Mouse (Mus musculus): Measurements from ENCODE around the gene Fgfr2. TPM values are rescaled to one million over a fixed set of nuclear protein-coding genes. Genes with fewer than 3 reads are reported as not detected.

The Fgfr2 gene
- polyA plus RNA-seq, 1 experiment from 2014 or later: 99.3 TPM

DNA sequence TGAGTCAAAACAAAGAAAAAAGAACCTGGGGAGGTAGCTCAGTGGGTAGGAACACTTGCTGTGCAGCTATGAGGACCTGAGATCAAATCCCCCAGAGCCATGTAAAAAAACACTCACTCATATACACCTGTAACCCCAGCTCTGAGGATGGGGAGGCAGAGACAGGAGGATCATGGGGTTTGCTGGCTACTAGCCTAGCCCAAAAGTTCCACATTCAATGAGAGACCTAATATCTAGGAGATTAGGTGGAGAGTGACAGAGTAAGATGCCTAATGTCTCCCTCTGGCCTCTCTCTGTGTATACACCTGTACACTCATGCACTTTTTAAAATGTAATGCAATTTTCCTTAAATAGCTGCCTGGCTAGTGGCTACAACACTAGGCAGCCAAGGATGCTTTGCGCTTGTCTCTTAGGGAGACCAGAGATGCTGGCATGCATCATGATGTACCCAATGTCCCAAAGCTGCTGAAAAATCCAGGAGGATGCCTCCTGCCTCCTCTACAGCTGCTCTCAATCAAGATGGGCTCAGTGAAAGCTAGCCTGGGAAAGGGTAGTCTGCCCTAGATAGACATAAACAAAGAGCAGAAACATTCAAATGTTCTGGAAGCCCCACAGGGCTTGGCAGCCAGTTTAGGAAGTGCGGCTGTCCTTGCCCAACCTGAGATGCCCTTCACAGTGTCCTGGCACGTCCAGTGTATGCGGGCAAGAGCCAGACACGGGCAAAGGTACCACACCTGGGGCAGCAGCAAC is 231.4 kb downstream of the Fgfr2 start:
- Histone ChIP-seq H3K4me1 (no peaks in the 10 kb centered on the region), H3K9me3 (replicated peaks) (no peaks in the 10 kb centered on the region), H3K36me3 (no peaks in the 10 kb centered on the region), H3K4me3 (no peak overlapping the region), H3K27me3 (ENCODE audit: low read depth, poor library complexity, severe bottlenecking) (no peaks in the 10 kb centered on the region), H3K27ac (replicated peaks) (no peak overlapping the region)
- DNase-seq (ENCODE audit: low spot score): no peak
- 88% methylated on average over 5 of the region's 5 CpGs for WGBS

DNA sequence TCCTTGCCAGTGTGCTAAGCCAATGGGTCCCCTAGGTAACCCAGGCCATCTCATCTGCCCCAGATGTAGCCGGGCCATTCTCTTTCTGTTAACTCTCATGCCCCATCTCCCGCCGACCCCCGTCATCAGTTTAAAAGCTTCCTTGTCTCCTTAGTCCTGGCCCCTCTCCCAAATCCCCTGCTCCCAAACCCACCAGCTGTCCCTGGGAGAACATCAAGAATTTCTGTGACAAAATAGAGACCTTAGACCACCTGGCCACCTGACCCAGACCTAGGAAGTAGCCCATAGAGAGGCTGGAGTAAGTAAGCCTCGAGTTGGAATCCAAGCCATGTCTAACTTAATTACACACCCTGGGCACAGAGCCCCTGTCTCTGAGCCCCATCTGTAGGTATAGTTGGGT is 232.9 kb downstream of the Fgfr2 start:
- H3K4me1 ChIP-seq: no peaks in the 10 kb centered on the region
- H3K9me3 ChIP-seq (replicated peaks): no peaks in the 10 kb centered on the region
- no peak for DNase-seq (ENCODE audit: low spot score)
- H3K4me3 ChIP-seq: no peak overlapping the region
- no peak overlapping the region for H3K27ac ChIP-seq (replicated peaks)
- H3K36me3 ChIP-seq: peaks cover 5% of the 10 kb centered on the region
- no peaks in the 10 kb centered on the region for H3K27me3 ChIP-seq (ENCODE audit: low read depth, poor library complexity, severe bottlenecking)
- 89% methylated on average over 5 of the region's 5 CpGs for WGBS

DNA sequence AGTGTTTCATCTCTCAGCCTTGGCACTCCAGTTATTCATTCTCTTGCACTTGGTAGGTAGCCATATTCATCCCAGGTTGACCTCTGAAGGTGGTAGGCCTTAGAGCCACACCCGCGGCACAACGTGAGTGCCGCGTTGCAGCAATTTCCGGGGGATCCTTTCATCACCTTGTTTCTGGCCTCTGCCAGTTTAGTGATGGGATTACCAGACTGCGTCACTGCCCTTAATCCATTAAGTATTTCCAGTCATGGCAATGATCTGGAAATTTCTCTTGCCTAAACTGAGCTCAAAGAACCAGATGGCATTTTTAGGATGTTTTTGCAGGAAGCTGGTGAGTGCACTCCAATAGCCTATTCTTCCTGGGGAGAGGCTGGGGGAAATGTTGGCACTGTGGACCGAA is 233.5 kb downstream of the Fgfr2 start:
- Histone ChIP-seq H3K36me3 (peaks cover 11% of the 10 kb centered on the region), H3K27ac (replicated peaks) (no peak overlapping the region), H3K4me1 (no peaks in the 10 kb centered on the region), H3K9me3 (replicated peaks) (no peaks in the 10 kb centered on the region), H3K4me3 (no peak overlapping the region), H3K27me3 (ENCODE audit: low read depth, poor library complexity, severe bottlenecking) (no peaks in the 10 kb centered on the region)
- WGBS: 94% methylated on average over 8 of the region's 8 CpGs
- DNase-seq (ENCODE audit: low spot score): no peak

DNA sequence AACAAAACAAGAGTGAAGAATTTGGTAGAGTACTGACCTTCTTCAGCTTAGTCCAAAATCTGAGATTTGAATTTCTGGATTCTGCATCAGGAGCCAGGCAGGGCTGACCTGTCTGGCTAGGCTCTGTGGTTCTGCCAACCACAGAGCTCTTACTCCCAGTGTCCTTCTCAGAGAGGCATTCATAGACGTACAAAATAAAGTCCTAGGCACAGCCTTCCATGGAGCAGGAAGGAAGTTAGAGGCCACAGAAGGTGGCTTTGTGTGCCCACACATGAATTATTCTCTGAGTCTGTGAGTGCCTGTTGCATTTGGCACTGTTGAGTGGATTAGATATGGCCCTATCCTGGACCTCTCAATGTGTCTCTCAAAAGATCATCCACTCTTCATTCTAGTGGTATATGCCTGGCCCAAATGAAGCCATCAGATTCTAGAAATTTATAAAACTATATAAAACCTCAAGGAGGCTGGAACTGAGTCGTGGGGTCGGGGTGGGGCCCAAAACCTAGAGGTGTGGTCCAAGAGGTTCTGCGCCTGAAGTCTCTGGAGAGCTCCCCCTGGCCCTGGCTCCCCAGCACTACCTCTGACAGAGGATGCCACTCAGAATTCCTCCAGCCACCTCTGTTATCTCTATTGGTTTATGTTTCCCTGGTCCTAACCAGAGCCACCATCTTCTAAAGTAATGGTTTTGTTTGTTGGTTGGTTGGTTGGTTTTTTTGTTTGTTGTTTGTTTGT is 234.5 kb downstream of the Fgfr2 start:
- no peak for DNase-seq (ENCODE audit: low spot score)
- no peaks in the 10 kb centered on the region for H3K4me1 ChIP-seq
- WGBS: 71% methylated on average over 4 of the region's 4 CpGs
- H3K27ac ChIP-seq (replicated peaks): no peak overlapping the region
- H3K4me3 ChIP-seq: no peak overlapping the region
- H3K9me3 ChIP-seq (replicated peaks): no peaks in the 10 kb centered on the region
- peaks cover 21% of the 10 kb centered on the region for H3K36me3 ChIP-seq
- no peaks in the 10 kb centered on the region for H3K27me3 ChIP-seq (ENCODE audit: low read depth, poor library complexity, severe bottlenecking)

DNA sequence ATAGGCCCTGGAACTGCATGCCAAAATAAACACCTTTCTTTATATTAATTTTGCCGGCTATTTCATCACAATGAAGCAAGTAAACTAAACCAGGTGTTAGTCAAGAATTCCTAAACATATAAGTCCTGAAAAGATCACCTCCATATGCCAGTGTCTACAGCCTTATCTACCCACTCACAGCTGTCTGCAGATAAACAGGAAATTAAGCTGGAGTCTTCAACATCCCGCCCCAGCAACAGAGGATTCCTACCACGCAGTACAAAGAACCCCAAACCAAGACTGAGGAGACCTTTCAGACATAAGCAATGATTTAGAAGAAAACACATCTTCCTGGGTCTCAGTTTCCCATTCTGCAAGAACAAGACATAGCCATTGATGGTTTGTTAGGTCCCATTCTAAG is 235.1 kb downstream of the Fgfr2 start:
- no peaks in the 10 kb centered on the region for H3K4me1 ChIP-seq
- no peaks in the 10 kb centered on the region for H3K9me3 ChIP-seq (replicated peaks)
- H3K27me3 ChIP-seq (ENCODE audit: low read depth, poor library complexity, severe bottlenecking): no peaks in the 10 kb centered on the region
- no peak for DNase-seq (ENCODE audit: low spot score)
- no peak overlapping the region for H3K27ac ChIP-seq (replicated peaks)
- H3K4me3 ChIP-seq: no peak overlapping the region
- WGBS: 87% methylated on average over 3 of the region's 3 CpGs
- H3K36me3 ChIP-seq: peaks cover 27% of the 10 kb centered on the region

DNA sequence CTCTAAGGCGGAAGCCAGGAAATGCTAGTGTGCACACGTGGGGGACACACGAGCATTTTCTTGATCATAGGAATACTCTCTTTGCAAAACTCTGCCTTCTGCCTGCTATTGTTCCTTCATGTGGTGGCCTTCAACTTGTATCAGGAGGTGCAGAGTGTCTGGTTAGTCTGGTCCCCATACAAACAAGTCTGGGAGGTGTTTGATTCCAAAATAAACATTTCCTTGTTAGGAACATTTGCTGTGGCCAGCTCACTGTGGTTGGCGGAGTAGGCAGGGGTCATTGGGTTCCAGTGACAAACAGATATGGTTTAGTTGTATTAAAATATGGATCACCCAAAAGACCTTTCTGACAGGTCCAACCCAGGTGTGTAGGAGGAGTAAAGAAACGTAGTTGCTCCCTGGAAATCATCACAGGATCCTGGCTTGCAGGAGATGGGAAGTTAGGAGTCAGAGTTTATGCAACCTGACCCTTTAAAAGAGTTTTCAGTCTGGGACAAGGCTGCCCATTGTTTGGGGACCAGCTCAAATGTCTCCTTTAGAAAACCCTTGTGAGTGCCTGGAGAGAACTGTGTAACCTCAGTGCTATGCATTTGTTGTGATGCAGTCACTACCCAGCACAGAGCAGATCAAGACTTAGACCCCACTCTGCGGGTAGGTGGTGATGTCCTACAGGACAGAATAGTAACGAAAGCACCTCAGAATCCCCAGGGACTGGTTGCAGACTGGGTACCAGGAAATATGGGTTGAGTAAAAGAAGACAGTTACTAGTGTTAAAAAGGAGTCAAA is 235.9 kb downstream of the Fgfr2 start:
- Histone ChIP-seq H3K36me3 (peaks cover 35% of the 10 kb centered on the region), H3K27me3 (ENCODE audit: low read depth, poor library complexity, severe bottlenecking) (no peaks in the 10 kb centered on the region), H3K4me1 (no peaks in the 10 kb centered on the region), H3K9me3 (replicated peaks) (no peaks in the 10 kb centered on the region), H3K27ac (replicated peaks) (no peak overlapping the region), H3K4me3 (no peak overlapping the region)
- 81% methylated on average over 7 of the region's 7 CpGs for WGBS
- no peak for DNase-seq (ENCODE audit: low spot score)

DNA sequence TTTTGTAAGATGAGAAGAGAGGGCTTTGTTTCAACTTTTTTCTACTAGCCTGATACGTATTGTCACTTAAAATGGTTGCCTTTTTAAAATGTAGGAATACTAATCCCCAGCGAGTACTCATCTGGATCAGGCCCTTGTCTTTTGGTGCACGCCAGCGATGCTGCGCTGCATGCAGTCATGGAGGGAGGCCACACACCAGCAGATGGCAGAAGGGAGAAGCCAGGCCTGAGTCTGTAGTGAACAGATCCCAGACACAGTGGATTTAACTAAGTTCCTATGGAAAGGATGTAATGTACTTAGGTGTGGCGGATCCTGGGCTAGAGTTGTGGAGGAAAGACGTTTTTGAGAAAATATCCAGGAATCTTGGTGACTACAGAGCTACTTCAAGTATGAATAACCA is 239.1 kb downstream of the Fgfr2 start:
- Histone ChIP-seq H3K9me3 (replicated peaks) (no peaks in the 10 kb centered on the region), H3K27ac (replicated peaks) (no peak overlapping the region), H3K4me1 (no peaks in the 10 kb centered on the region), H3K36me3 (peaks cover 66% of the 10 kb centered on the region), H3K4me3 (no peak overlapping the region), H3K27me3 (ENCODE audit: low read depth, poor library complexity, severe bottlenecking) (no peaks in the 10 kb centered on the region)
- DNase-seq (ENCODE audit: low spot score): no peak
- 91% methylated on average over 7 of the region's 7 CpGs for WGBS

DNA sequence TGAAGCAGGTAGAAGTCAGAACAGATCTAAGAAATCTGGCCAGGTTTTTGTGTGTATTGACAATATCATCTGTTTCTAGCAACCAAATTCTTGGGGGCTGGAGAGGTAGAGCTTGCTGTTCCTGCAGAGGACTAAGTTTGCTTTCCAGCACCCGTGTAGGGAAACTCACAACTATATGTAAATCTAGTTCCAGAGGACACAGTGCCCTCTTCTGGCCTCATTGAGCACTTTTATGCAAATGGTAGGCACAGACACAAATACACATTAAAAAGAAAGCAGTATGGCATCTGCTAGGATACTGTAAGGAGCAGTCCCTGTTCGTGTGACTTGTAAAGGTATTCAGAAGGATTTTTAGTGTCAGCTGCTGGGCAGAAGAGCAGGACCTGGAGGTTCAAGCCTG is 240.8 kb downstream of the Fgfr2 start:
- Histone ChIP-seq H3K4me1 (no peaks in the 10 kb centered on the region), H3K4me3 (no peak overlapping the region), H3K27ac (replicated peaks) (no peak overlapping the region), H3K9me3 (replicated peaks) (no peaks in the 10 kb centered on the region), H3K36me3 (peaks cover 83% of the 10 kb centered on the region), H3K27me3 (ENCODE audit: low read depth, poor library complexity, severe bottlenecking) (no peaks in the 10 kb centered on the region)
- WGBS: 71% methylated on average over 2 of the region's 2 CpGs
- no peak for DNase-seq (ENCODE audit: low spot score)

DNA sequence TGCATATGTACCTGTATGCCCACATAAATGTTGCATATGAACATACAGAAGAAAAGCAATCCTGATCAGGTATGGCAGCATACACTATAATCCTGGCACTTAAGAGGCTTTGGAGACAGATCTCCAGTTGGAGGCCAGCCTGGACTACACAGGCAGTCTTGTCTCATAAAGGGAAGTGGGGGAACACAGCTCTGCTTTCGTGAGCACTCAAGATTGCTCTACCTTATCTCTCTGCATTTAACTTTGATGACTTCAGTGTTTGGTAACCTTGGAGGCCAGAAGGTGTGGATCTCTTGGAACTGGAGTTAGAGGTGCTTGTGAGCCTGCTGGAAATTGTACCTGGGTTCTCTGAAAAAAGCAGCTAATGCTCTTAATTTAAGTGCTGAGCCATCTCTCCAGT is 242.9 kb downstream of the Fgfr2 start:
- Histone ChIP-seq H3K36me3 (peaks cover 99% of the 10 kb centered on the region), H3K27me3 (ENCODE audit: low read depth, poor library complexity, severe bottlenecking) (no peaks in the 10 kb centered on the region), H3K4me3 (no peak overlapping the region), H3K9me3 (replicated peaks) (no peaks in the 10 kb centered on the region), H3K27ac (replicated peaks) (no peak overlapping the region), H3K4me1 (no peaks in the 10 kb centered on the region)
- no peak for DNase-seq (ENCODE audit: low spot score)
- WGBS: 95% methylated on average over 1 of the region's 1 CpGs

DNA sequence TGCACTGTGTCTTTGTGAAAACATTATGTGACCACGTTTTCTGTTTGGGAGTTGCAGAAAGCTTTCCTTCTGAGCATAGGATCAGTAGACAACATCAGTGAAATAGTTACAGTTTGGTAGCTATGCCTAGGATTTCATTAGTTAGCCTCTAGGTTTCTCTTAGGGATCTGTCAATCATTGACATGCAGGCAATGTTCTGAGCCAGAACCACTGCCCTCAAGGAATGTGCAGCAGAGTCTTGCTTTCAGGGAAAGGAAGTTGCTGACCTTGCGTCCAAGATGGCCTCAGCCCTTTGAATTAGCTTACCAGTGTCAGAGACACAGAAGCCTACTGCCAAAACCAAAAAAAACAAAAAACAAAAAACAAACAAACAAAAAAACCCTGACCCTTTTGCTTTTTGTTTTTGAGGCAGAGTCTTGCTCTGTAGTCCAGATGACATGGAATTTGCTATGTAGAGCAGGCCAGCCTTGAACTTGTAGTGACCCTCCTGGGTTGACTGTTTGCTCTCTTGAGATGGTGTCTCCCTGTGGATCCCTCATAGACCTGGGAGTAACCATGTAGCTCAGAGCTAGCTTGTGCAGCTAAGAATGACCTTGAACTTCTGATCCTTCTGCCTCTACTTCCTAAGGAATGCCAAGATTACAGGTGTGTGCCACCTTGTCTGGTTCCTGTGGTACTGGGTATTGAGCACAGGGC is 247.6 kb downstream of the Fgfr2 start:
- DNase-seq (ENCODE audit: low spot score): no peak
- Histone ChIP-seq H3K27me3 (ENCODE audit: low read depth, poor library complexity, severe bottlenecking) (no peaks in the 10 kb centered on the region), H3K4me1 (no peaks in the 10 kb centered on the region), H3K9me3 (replicated peaks) (no peaks in the 10 kb centered on the region), H3K36me3 (peaks cover 98% of the 10 kb centered on the region), H3K27ac (replicated peaks) (no peak overlapping the region), H3K4me3 (no peak overlapping the region)
- WGBS: 92% methylated on average over 2 of the region's 2 CpGs

DNA sequence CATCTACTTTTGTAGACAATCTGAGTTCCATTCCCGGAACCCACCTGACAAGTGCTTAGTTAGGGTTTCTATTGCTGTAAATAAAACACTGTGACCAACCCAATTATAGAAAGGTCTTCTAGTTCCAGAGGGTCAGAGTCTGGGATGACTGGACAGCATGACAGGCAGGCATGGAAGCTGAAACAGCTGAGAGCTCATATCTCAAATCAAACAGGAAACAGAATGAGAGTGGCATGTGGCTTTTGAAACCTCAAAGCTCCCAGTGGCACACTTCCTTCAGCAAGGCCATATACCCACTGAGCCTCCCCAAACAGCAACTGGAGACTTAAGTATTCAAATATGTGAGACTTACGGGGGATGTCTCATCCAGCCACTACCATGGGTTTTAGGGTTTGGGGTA is 250.1 kb downstream of the Fgfr2 start:
- H3K9me3 ChIP-seq (replicated peaks): no peaks in the 10 kb centered on the region
- no peak overlapping the region for H3K4me3 ChIP-seq
- WGBS: 94% methylated on average over 2 of the region's 2 CpGs
- H3K4me1 ChIP-seq: no peaks in the 10 kb centered on the region
- H3K27ac ChIP-seq (replicated peaks): no peak overlapping the region
- no peaks in the 10 kb centered on the region for H3K27me3 ChIP-seq (ENCODE audit: low read depth, poor library complexity, severe bottlenecking)
- no peak for DNase-seq (ENCODE audit: low spot score)
- H3K36me3 ChIP-seq: peaks cover 98% of the 10 kb centered on the region

DNA sequence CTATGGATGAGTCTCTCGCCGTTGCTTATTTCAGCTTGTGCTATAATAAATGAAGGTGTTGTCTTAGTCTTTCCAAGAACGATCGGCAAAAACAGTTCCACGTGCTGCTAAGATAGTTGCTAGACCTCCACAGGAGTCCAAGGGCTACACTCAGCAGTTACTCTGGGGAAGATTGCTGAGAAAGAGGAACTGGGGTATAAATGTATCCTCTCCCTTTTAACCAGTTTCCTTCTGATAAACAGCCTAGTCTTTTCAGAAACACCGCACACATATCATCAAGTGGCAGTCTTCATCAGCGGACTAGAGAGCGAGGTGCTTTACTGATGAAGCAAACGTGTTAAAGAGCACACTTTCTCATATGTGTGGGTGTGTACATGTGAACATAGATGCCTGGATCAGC is 256.8 kb downstream of the Fgfr2 start:
- no peak overlapping the region for H3K4me3 ChIP-seq
- H3K9me3 ChIP-seq (replicated peaks): no peaks in the 10 kb centered on the region
- DNase-seq (ENCODE audit: low spot score): no peak
- H3K36me3 ChIP-seq: peaks cover 65% of the 10 kb centered on the region
- H3K27me3 ChIP-seq (ENCODE audit: low read depth, poor library complexity, severe bottlenecking): no peaks in the 10 kb centered on the region
- H3K4me1 ChIP-seq: no peaks in the 10 kb centered on the region
- 95% methylated on average over 9 of the region's 9 CpGs for WGBS
- no peak overlapping the region for H3K27ac ChIP-seq (replicated peaks)
